Mouse (Mus musculus): Measurements from ENCODE around the gene Gm3248. TPM values are rescaled to one million over a fixed set of nuclear protein-coding genes. Genes with fewer than 3 reads are reported as not detected.

Gene Gm3248
- total and polyA plus RNA-seq, 2 experiments: 0.18 TPM; not detected in 1

Other genes with a start within 250 kb of the Gm3248 start
- gene Gm3373, start 220.2 kb downstream of the Gm3248 start, total RNA-seq (2014; rRNA removed): not detected in 2 replicates
- not detected in 2 replicates for gene Gm3373, start 220.2 kb downstream of the Gm3248 start, polyA plus RNA-seq (2012; rRNA removed)
- gene Gm3383, start 153.8 kb downstream of the Gm3248 start, total RNA-seq (2014; rRNA removed): not detected in 2 replicates
- not detected in 2 replicates for gene Gm3383, start 153.8 kb downstream of the Gm3248 start, polyA plus RNA-seq (2012; rRNA removed)
- not detected in 2 replicates for gene Gm3424, start 131.4 kb downstream of the Gm3248 start, total RNA-seq (2014; rRNA removed)
- not detected in 2 replicates for gene Gm3424, start 131.4 kb downstream of the Gm3248 start, polyA plus RNA-seq (2012; rRNA removed)
- not detected in 2 replicates for gene Gm8237, start 81.4 kb downstream of the Gm3248 start, total RNA-seq (2014; rRNA removed)
- gene Gm8237, start 81.4 kb downstream of the Gm3248 start, polyA plus RNA-seq (2012; rRNA removed): not detected in 2 replicates
- not detected in 2 replicates for gene Gm3453, start 17.4 kb upstream of the Gm3248 start, total RNA-seq (2014; rRNA removed)
- not detected in 2 replicates for gene Gm3453, start 17.4 kb upstream of the Gm3248 start, polyA plus RNA-seq (2012; rRNA removed)
- gene Gm6337, start 96.5 kb upstream of the Gm3248 start, total RNA-seq (2014; rRNA removed): not detected in 2 replicates
- not detected in 2 replicates for gene Gm6337, start 96.5 kb upstream of the Gm3248 start, polyA plus RNA-seq (2012; rRNA removed)
- not detected in 2 replicates for gene Gm8206, start 132.2 kb upstream of the Gm3248 start, total RNA-seq (2014; rRNA removed)
- not detected in 2 replicates for gene Gm8206, start 132.2 kb upstream of the Gm3248 start, polyA plus RNA-seq (2012; rRNA removed)
- not detected in 2 replicates for gene Gm3468, start 146.9 kb upstream of the Gm3248 start, total RNA-seq (2014; rRNA removed)
- gene Gm3468, start 146.9 kb upstream of the Gm3248 start, polyA plus RNA-seq (2012; rRNA removed): not detected in 2 replicates
- gene Gm3476, start 164.1 kb upstream of the Gm3248 start, total RNA-seq (2014; rRNA removed): not detected in 2 replicates
- gene Gm3476, start 164.1 kb upstream of the Gm3248 start, polyA plus RNA-seq (2012; rRNA removed): not detected in 2 replicates